Mouse (Mus musculus): ENCODE data around the gene Tkt. TPM values are rescaled to one million over a fixed set of nuclear protein-coding genes. Genes with fewer than 3 reads are reported as not detected.
A peak's percentile ranks its signal among the peaks of the same experiment; 100 is the strongest.

Tkt gene
- polyA plus RNA-seq, 1 experiment from 2014 or later, result 206 TPM

DNA sequence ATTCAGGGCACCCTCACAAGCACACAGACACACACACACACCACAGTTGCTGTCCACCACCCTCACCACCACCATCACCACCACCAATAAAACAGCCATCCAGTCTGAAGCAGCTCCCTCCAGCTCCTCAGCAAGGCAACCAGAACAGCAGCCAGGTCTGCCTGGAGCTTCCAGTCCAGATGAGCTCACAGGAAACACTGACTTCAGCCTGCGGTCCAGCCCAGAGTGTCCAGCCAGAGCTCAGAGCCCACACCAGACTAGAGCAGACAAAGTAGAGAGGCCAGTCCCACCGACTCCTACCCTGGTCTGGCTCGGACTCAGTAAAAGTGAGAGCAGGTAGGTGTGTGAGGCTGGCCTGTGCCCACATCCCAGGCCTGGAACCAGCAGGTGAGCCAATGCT, 62.8 kb downstream of the Tkt start:
- no peak for ATAC-seq (ENCODE audit: insufficient number of reproducible peaks, low FRiP score, low TSS enrichment, low read depth)
- H3K4me2 ChIP-seq, result no peak overlapping the region
- H3K4me3 ChIP-seq, result no peak overlapping the region
- no peak overlapping the region for H3K9ac ChIP-seq
- no peaks in the 10 kb centered on the region for H3K27me3 ChIP-seq
- WGBS, result 83% methylated on average over 3 of the region's 3 CpGs
- H3K9me3 ChIP-seq, result no peaks in the 10 kb centered on the region
- peaks cover 31% of the 10 kb centered on the region for H3K36me3 ChIP-seq
- H3K4me1 ChIP-seq, result peaks cover 24% of the 10 kb centered on the region
- no peak overlapping the region for H3K27ac ChIP-seq

DNA sequence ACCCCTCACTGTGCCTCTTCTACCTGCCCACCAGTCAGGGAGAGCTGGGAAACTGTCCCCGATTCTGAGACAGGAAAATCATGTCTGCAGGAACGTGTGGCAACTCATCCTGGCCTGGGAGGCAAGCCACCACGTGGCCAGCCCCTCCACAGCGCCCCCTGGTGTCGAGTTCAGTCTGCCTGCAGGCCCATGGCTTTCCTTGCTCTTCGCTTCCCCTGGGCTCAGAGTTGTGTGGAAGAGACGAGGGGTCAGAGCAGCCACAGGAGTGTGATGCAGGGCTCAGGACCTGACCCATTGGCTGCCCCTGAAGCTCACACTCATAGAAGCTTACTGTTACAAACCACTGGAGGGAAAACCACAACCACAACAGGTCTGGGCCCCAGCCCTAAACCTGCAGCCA, 64.4 kb downstream of the Tkt start:
- 20% methylated on average over 7 of the region's 7 CpGs for WGBS
- Histone ChIP-seq H3K4me2 (no peak overlapping the region), H3K27me3 (no peaks in the 10 kb centered on the region), H3K4me3 (no peak overlapping the region), H3K36me3 (peaks cover 19% of the 10 kb centered on the region), H3K27ac (0 out of 2 replicates have a peak overlapping the region, but pooled peaks have one; percentile 12), H3K9me3 (no peaks in the 10 kb centered on the region), H3K9ac (no peak overlapping the region), H3K4me1 (peaks cover 28% of the 10 kb centered on the region)
- ATAC-seq (ENCODE audit: insufficient number of reproducible peaks, low FRiP score, low TSS enrichment, low read depth), result no peak

- Histone ChIP-seq H3K9ac (no peak overlapping the region), H3K4me1 (peaks cover 22% of the 10 kb centered on the region), H3K9me3 (no peaks in the 10 kb centered on the region), H3K27ac (no peak overlapping the region), H3K4me3 (no peak overlapping the region), H3K36me3 (peaks cover 15% of the 10 kb centered on the region), H3K27me3 (no peaks in the 10 kb centered on the region), H3K4me2 (no peak overlapping the region)
- no peak for ATAC-seq (ENCODE audit: insufficient number of reproducible peaks, low FRiP score, low TSS enrichment, low read depth)
- 75% methylated on average over 2 of the region's 2 CpGs for WGBS
Measured at GRCm38 (mm10) chr14:30612962-30613715, 65.0 kb downstream of the Tkt start.

DNA sequence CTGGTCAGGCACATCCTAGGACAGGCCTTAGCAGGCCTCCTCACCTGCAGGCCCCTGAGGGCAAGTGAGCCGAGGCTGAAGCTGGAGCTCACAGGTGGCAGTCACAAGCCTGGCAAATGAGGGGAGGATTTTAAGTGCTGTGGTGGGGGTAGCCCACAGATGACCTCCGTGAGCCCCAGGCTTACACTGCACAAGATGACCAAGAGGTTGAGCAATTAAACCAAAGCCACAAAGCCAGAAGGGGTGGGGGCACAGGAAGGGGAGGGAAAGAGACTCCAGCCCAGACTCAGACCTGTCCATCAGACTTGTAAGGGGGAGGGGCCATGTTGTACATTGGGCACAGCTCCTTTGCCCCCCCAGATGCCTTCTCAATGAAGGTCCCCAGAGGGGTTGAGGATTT, 68.6 kb downstream of the Tkt start:
- Histone ChIP-seq H3K27me3 (no peaks in the 10 kb centered on the region), H3K36me3 (0 out of 2 replicates have a peak, but pooled peaks cover 4% of the 10 kb centered on the region), H3K4me1 (peaks cover 24% of the 10 kb centered on the region), H3K4me3 (no peak overlapping the region), H3K9ac (no peak overlapping the region), H3K27ac (no peak overlapping the region), H3K9me3 (no peaks in the 10 kb centered on the region), H3K4me2 (no peak overlapping the region)
- ATAC-seq (ENCODE audit: insufficient number of reproducible peaks, low FRiP score, low TSS enrichment, low read depth), result no peak
- 41% methylated on average over 2 of the region's 2 CpGs for WGBS

DNA sequence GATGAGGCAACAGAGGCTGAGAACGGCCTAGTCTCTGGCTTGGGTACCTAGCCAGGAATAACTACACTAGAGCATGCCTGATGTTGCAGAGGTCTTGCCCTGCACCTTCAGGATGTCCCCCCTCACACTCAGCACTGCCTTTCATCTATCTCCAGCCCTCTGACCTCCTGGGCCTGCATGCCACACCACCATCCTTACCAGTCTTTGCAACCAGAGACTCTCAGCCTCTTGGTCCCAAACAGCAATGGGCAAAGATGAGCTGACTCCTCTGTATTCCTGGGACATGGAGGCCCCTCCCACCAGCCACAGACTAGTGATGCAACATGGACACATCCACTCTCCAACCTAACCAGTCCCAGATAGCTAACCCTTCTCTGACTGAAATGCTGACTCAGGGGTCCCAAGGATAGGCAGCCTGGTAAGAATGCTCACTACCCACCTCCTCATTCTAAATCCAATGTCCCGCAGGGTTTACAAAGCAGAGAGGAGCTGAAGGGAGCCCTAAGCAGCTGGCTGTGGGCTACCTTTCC, 70.7 kb downstream of the Tkt start:
- Histone ChIP-seq H3K9ac (no peak overlapping the region), H3K27me3 (no peaks in the 10 kb centered on the region), H3K4me3 (no peak overlapping the region), H3K9me3 (no peaks in the 10 kb centered on the region), H3K4me2 (no peak overlapping the region), H3K27ac (no peak overlapping the region), H3K4me1 (peaks cover 19% of the 10 kb centered on the region), H3K36me3 (0 out of 2 replicates have a peak, but pooled peaks cover 4% of the 10 kb centered on the region)
- no peak for ATAC-seq (ENCODE audit: insufficient number of reproducible peaks, low FRiP score, low TSS enrichment, low read depth)
- 92% methylated on average over 2 of the region's 2 CpGs for WGBS

GRCm38 (mm10) chr14:30619982-30620578, 71.9 kb downstream of the Tkt start:
- H3K4me3 ChIP-seq, result no peak overlapping the region
- peaks cover 28% of the 10 kb centered on the region for H3K4me1 ChIP-seq
- 0 out of 2 replicates have a peak, but pooled peaks cover 4% of the 10 kb centered on the region for H3K36me3 ChIP-seq
- H3K4me2 ChIP-seq, result no peak overlapping the region
- no peaks in the 10 kb centered on the region for H3K9me3 ChIP-seq
- ATAC-seq (ENCODE audit: insufficient number of reproducible peaks, low FRiP score, low TSS enrichment, low read depth), result no peak
- H3K27ac ChIP-seq, result no peak overlapping the region
- WGBS, result 87% methylated on average over 7 of the region's 7 CpGs
- H3K27me3 ChIP-seq, result no peaks in the 10 kb centered on the region
- H3K9ac ChIP-seq, result no peak overlapping the region

DNA sequence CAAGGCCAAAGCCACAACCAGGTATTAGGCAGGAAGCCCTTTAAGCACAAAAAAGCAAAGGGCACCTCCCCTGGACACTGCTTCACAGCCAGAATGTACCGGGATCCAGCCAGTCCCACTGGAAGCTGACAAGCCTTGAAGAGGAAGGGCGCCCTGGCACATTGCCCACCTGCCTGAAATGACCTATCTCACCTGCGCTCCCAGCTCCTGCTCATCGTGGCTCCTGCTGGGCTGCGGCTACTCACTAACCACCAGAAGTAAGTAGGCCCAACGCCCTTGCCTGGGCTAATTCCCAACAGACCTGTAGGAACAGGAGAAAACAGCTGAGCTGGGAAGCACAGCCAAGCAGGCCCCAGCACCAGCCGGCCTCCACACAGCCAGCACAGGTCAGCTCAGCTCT, 74.0 kb downstream of the Tkt start:
- no peaks in the 10 kb centered on the region for H3K27me3 ChIP-seq
- no peak overlapping the region for H3K9ac ChIP-seq
- WGBS, result 74% methylated on average over 7 of the region's 7 CpGs
- H3K4me3 ChIP-seq, result no peak overlapping the region
- ATAC-seq (ENCODE audit: insufficient number of reproducible peaks, low FRiP score, low TSS enrichment, low read depth), result no peak
- H3K27ac ChIP-seq, result no peak overlapping the region
- no peak overlapping the region for H3K4me2 ChIP-seq
- no peaks in the 10 kb centered on the region for H3K9me3 ChIP-seq
- 0 out of 2 replicates have a peak, but pooled peaks cover 4% of the 10 kb centered on the region for H3K36me3 ChIP-seq
- peaks cover 40% of the 10 kb centered on the region for H3K4me1 ChIP-seq

- H3K9ac ChIP-seq, result no peak overlapping the region
- peaks cover 37% of the 10 kb centered on the region for H3K4me1 ChIP-seq
- WGBS, result 84% methylated on average over 8 of the region's 8 CpGs
- no peak overlapping the region for H3K4me3 ChIP-seq
- H3K27me3 ChIP-seq, result no peaks in the 10 kb centered on the region
- no peak overlapping the region for H3K27ac ChIP-seq
- H3K4me2 ChIP-seq, result no peak overlapping the region
- no peaks in the 10 kb centered on the region for H3K9me3 ChIP-seq
- ATAC-seq (ENCODE audit: insufficient number of reproducible peaks, low FRiP score, low TSS enrichment, low read depth), result no peak
- 0 out of 2 replicates have a peak, but pooled peaks cover 4% of the 10 kb centered on the region for H3K36me3 ChIP-seq
Measured at GRCm38 (mm10) chr14:30622556-30622955, 74.4 kb downstream of the Tkt start.

Small RNA genes lying within 50 kb of the gene (microRNA-seq; reads per million reads assigned to microRNA genes)
- gene Mir3076, result 1.0 reads per million

Other genes with a start within 250 kb of the Tkt start
- gene Dcp1a, start 68.8 kb upstream of the Tkt start, polyA plus RNA-seq (2015; fragmentation: Nextera tagmentation; extraction: Ambion mirVana), result 23.2 and 24.6 TPM in 2 replicates
- 2.3 and 2.4 TPM in 2 replicates for gene Cacna1d, start 56.9 kb upstream of the Tkt start, polyA plus RNA-seq (2015; fragmentation: Nextera tagmentation; extraction: Ambion mirVana)
- gene Prkcd, start 77.9 kb downstream of the Tkt start, polyA plus RNA-seq (2015; fragmentation: Nextera tagmentation; extraction: Ambion mirVana), result 64.1 and 66.5 TPM in 2 replicates
- gene Rft1, start 106.0 kb downstream of the Tkt start, polyA plus RNA-seq (2015; fragmentation: Nextera tagmentation; extraction: Ambion mirVana), result 16.7 and 18.0 TPM in 2 replicates
- 11.3 and 14.1 TPM in 2 replicates for gene Sfmbt1, start 166.5 kb downstream of the Tkt start, polyA plus RNA-seq (2015; fragmentation: Nextera tagmentation; extraction: Ambion mirVana)